Mouse (Mus musculus) liver, postnatal 0 days (tissue): Measurements from ENCODE around the gene Sdccag8. TPM values are rescaled to one million over a fixed set of nuclear protein-coding genes. Genes with fewer than 3 reads are reported as not detected.
A peak's percentile ranks its signal among the peaks of the same experiment; 100 is the strongest.

ENCODE experiments used
- ATAC-seq: fragments of 200-750 bp; cut with Nextera tagmentation; 2 replicates; pipeline ENCODE4 v1.8.0; 2017; ENCODE audit warnings: mild to moderate bottlenecking, moderate library complexity
- DNase-seq: peaks from one replicate; pipeline ENCODE4 v3.0.0-alpha.2; 2016
- H3K27ac ChIP-seq: fragments of 300-500 bp; sonication (generic); 2 replicates; pipeline ENCODE4 v1.5.1; 2014; ENCODE audit warnings: antibody characterized with exemption, moderate library complexity, mild to moderate bottlenecking, low read depth
- H3K27me3 ChIP-seq: fragments of 300-500 bp; sonication (generic); 2 replicates; pipeline ENCODE4 v1.6.1; 2014; ENCODE audit warnings: low read length, control low read depth, mixed read lengths; ENCODE audit not compliant: insufficient read depth
- H3K36me3 ChIP-seq: fragments of 300-500 bp; sonication (generic); replicated peaks from 2 replicates; pipeline ENCODE4 v1.6.1; 2014; ENCODE audit warnings: mild to moderate bottlenecking, control low read depth, low read length, moderate library complexity, mixed read lengths; ENCODE audit not compliant: insufficient read depth
- H3K4me1 ChIP-seq: fragments of 300-500 bp; sonication (generic); 2 replicates; pipeline ENCODE4 v1.6.1; 2014; ENCODE audit warnings: antibody characterized with exemption, mild to moderate bottlenecking, control low read depth; ENCODE audit not compliant: insufficient read depth
- H3K4me2 ChIP-seq: fragments of 300-500 bp; sonication (generic); 2 replicates; pipeline ENCODE4 v1.6.1; 2014; ENCODE audit warnings: low read depth, mild to moderate bottlenecking, low read length, moderate library complexity, mixed read lengths
- H3K4me3 ChIP-seq: fragments of 300-500 bp; sonication (generic); 2 replicates; pipeline ENCODE4 v1.5.1; 2014; ENCODE audit warnings: low read depth, low read length
- H3K9ac ChIP-seq: fragments of 300-500 bp; sonication (generic); replicated peaks from 2 replicates; pipeline ENCODE4 v1.6.1; 2014; ENCODE audit warnings: mild to moderate bottlenecking, moderate library complexity
- H3K9me3 ChIP-seq: fragments of 300-500 bp; sonication (generic); 2 replicates; pipeline ENCODE4 v1.6.1; 2016; ENCODE audit warnings: mild to moderate bottlenecking, control low read depth, low read length, mixed read lengths
- CTCF ChIP-seq: sonication (generic); IDR thresholded peaks from 2 replicates; pipeline ENCODE4 v1.5.1; 2016; ENCODE audit warnings: antibody characterized with exemption, low read depth
- EP300 ChIP-seq: IDR thresholded peaks from 2 replicates; pipeline ENCODE4 v1.6.1; 2016; ENCODE audit warnings: antibody characterized with exemption, low read depth, mild to moderate bottlenecking
- whole genome bisulfite sequencing: fragments of 180-500 bp; shearing (Covaris S2); extraction: QIAGEN DNeasy Blood & Tissue Kit; methylation state at CpG from one replicate; pipeline ENCODE4 v1.1.7; 2014; ENCODE audit not compliant: insufficient replicate concordance; 5-methylcytosine and 5-hydroxymethylcytosine counted together
- polyA plus RNA-seq: library from polyadenylated mRNA; unstranded; fragments of >200 nt; fragmentation: Nextera tagmentation; extraction: Ambion mirVana; gene quantifications from 2 replicates; pipeline ENCODE4 v1.2.1, GENCODE M21; 2015

The Sdccag8 gene
- polyA plus RNA-seq, 1 experiment from 2014 or later, result 4.5 TPM

DNA sequence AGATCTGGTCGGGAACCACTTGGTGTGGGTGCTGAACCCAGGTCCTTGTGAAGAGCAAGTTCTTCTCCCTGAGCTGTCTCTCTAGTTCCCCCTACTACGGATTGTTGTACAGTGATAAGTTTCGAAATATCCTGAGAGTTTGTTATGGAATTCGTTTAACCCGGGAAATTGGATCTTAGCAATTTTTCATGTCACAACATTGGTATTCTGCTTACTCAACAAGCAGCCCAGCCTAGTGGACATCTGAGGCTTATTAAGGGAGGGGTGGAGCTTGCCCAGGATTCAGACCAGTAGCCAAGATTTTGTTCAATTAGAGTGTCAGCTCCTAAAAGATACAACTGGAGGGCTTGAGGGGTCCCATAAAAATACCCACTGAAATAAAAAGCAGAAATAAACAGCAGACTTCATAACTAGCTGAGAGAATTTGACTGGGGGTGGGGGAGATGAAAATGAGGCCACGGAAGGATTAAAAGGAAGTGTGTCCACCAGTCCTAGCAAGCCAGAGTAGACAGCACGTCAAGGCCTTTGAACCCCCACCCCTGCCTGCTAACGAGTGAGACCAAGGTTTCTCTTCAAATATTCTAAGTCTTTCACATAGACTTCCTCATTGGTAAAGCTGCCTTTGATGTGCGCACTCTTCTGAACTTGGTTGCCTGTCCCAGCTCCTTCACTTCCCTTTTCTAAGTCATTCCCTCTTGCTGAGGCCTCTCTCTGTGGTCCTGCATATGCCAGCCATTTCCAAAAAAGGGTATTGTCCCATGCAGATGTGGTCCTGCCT, 38.5 kb downstream of the Sdccag8 start:
- ATAC-seq (0 out of 2 replicates have a peak, but pooled peaks have one; percentile 10), DNase-seq (no peak)
- no peaks in the 10 kb centered on the region for H3K27me3 ChIP-seq
- H3K36me3 ChIP-seq, result peaks cover 8% of the 10 kb centered on the region; the same call in 1 of the 2 replicates
- H3K9me3 ChIP-seq, result peaks cover 5% of the 10 kb centered on the region; the same call in 1 of the 2 replicates
- no peak overlapping the region for H3K4me3 ChIP-seq
- no peak overlapping the region for H3K27ac ChIP-seq
- no peak overlapping the region for H3K9ac ChIP-seq
- WGBS, result 60% methylated on average over 9 of the region's 9 CpGs
- TF ChIP-seq EP300 (no peak), CTCF (no peak)
- no peaks in the 10 kb centered on the region for H3K4me1 ChIP-seq
- H3K4me2 ChIP-seq, result no peak overlapping the region

GRCm38 (mm10) chr1:176861981-176862644, 47.7 kb downstream of the Sdccag8 start:
- Histone ChIP-seq H3K9ac (no peak overlapping the region), H3K4me1 (no peaks in the 10 kb centered on the region), H3K4me2 (no peak overlapping the region), H3K4me3 (no peak overlapping the region), H3K36me3 (no peaks in the 10 kb centered on the region), H3K9me3 (no peaks in the 10 kb centered on the region), H3K27ac (no peak overlapping the region), H3K27me3 (no peaks in the 10 kb centered on the region)
- DNase-seq (peak; percentile 61), ATAC-seq (peak; percentile 36; the same call in 1 of the 2 replicates)
- TF ChIP-seq CTCF (peak; percentile 91), EP300 (no peak)
- WGBS, result 55% methylated on average over 9 of the region's 9 CpGs

- no peak overlapping the region for H3K9ac ChIP-seq
- H3K36me3 ChIP-seq, result peaks cover 2% of the 10 kb centered on the region
- no peaks in the 10 kb centered on the region for H3K27me3 ChIP-seq
- TF ChIP-seq EP300 (no peak), CTCF (no peak)
- no peaks in the 10 kb centered on the region for H3K9me3 ChIP-seq
- H3K27ac ChIP-seq, result no peak overlapping the region
- 91% methylated on average over 11 of the region's 11 CpGs for WGBS
- H3K4me3 ChIP-seq, result no peak overlapping the region
- ATAC-seq, result no peak
- no peak for DNase-seq
- H3K4me2 ChIP-seq, result no peak overlapping the region
- no peaks in the 10 kb centered on the region for H3K4me1 ChIP-seq
Observed at GRCm38 (mm10) chr1:176870501-176870900, 56.0 kb downstream of the Sdccag8 start.

GRCm38 (mm10) chr1:176871975-176872374, 57.5 kb downstream of the Sdccag8 start:
- Histone ChIP-seq H3K4me2 (no peak overlapping the region), H3K27me3 (no peaks in the 10 kb centered on the region), H3K9me3 (no peaks in the 10 kb centered on the region), H3K27ac (no peak overlapping the region), H3K36me3 (peaks cover 2% of the 10 kb centered on the region), H3K9ac (no peak overlapping the region), H3K4me3 (no peak overlapping the region), H3K4me1 (no peaks in the 10 kb centered on the region)
- TF ChIP-seq EP300 (no peak), CTCF (no peak)
- WGBS, result 49% methylated on average over 3 of the region's 3 CpGs
- DNase-seq (no peak), ATAC-seq (no peak)

DNA sequence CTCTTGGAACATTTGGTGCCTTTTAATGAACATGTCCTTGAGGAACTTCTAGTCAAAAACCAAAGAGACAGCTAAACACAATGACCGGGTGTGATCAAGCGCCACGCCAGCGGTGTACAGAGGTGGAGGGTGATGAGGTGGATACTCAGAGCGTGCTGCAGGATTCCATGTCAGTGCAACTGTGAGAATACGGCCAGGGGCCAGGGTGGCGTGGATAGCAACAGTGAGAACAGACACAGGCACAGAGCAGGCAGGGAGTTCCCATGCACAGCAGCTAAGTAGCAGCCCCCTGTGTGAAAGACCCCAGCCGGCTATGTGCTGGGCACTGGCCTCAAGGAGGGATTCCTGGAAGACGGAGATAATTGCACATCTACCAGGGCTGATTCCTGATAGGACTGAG, 59.0 kb downstream of the Sdccag8 start:
- Histone ChIP-seq H3K4me1 (no peaks in the 10 kb centered on the region), H3K9me3 (no peaks in the 10 kb centered on the region), H3K4me2 (no peak overlapping the region), H3K4me3 (no peak overlapping the region), H3K36me3 (peaks cover 2% of the 10 kb centered on the region), H3K27ac (no peak overlapping the region), H3K27me3 (no peaks in the 10 kb centered on the region), H3K9ac (no peak overlapping the region)
- TF ChIP-seq EP300 (no peak), CTCF (no peak)
- peak; percentile 10 for DNase-seq
- ATAC-seq, result no peak
- WGBS, result 84% methylated on average over 9 of the region's 9 CpGs

- DNase-seq (no peak), ATAC-seq (no peak)
- Histone ChIP-seq H3K9ac (no peak overlapping the region), H3K9me3 (no peaks in the 10 kb centered on the region), H3K4me1 (no peaks in the 10 kb centered on the region), H3K27me3 (no peaks in the 10 kb centered on the region), H3K4me2 (no peak overlapping the region), H3K4me3 (no peak overlapping the region), H3K36me3 (peaks cover 2% of the 10 kb centered on the region), H3K27ac (no peak overlapping the region)
- TF ChIP-seq EP300 (no peak), CTCF (no peak)
Observed at GRCm38 (mm10) chr1:176874155-176874554, 59.7 kb downstream of the Sdccag8 start.
